Mouse (Mus musculus) midbrain, embryonic 15.5 days (tissue): ENCODE measurements around the gene Slc35f5. TPM values are rescaled to one million over a fixed set of nuclear protein-coding genes. Genes with fewer than 3 reads are reported as not detected.
"Not testable (repeated sequence)": the region's sequence is repeated elsewhere in the genome, so short reads cannot be mapped to it uniquely, and the experiment has no call there.

ENCODE experiments used
- ATAC-seq: fragments of 200-750 bp; cut with Nextera tagmentation; replicated peaks from 2 replicates; pipeline ENCODE4 v1.8.0; 2017; ENCODE audit warnings: moderate TSS enrichment
- H3K27ac ChIP-seq: fragments of 300-500 bp; sonication (generic); 2 replicates; pipeline ENCODE4 v1.5.1; 2015; ENCODE audit warnings: mild to moderate bottlenecking, inconsistent platforms
- H3K27me3 ChIP-seq: fragments of 300-500 bp; sonication (generic); replicated peaks from 2 replicates; pipeline ENCODE4 v1.6.1; 2015; ENCODE audit warnings: inconsistent platforms
- H3K36me3 ChIP-seq: fragments of 300-500 bp; sonication (generic); replicated peaks from 2 replicates; pipeline ENCODE4 v1.6.1; 2015; ENCODE audit warnings: inconsistent platforms
- H3K4me1 ChIP-seq: fragments of 300-500 bp; sonication (generic); 2 replicates; pipeline ENCODE4 v1.6.1; 2015; ENCODE audit warnings: inconsistent platforms
- H3K4me2 ChIP-seq: fragments of 300-500 bp; sonication (generic); 2 replicates; pipeline ENCODE4 v1.6.1; 2015; ENCODE audit warnings: inconsistent platforms, mild to moderate bottlenecking, moderate library complexity
- H3K4me3 ChIP-seq: fragments of 300-500 bp; sonication (generic); 2 replicates; pipeline ENCODE4 v1.5.1; 2015; ENCODE audit warnings: mild to moderate bottlenecking, inconsistent platforms
- H3K9ac ChIP-seq: fragments of 300-500 bp; sonication (generic); 2 replicates; pipeline ENCODE4 v1.6.1; 2015; ENCODE audit warnings: mild to moderate bottlenecking, inconsistent platforms
- H3K9me3 ChIP-seq: fragments of 300-500 bp; sonication (generic); 2 replicates; pipeline ENCODE4 v1.6.1; 2016; ENCODE audit warnings: inconsistent platforms
- WGBS: fragments of 180-500 bp; shearing (Covaris S2); methylation state at CpG from one replicate; pipeline ENCODE4 v1.1.7; 2015; ENCODE audit warnings: mixed read lengths; 5-methylcytosine and 5-hydroxymethylcytosine counted together
- polyA plus RNA-seq: library from polyadenylated mRNA; unstranded; fragments of >200 nt; fragmentation: Nextera tagmentation; extraction: Ambion mirVana; gene quantifications from 2 replicates; pipeline ENCODE4 v1.2.1, GENCODE M21; 2015

The Slc35f5 gene
- polyA plus RNA-seq, result 33.7 and 35.2 TPM in 2 replicates

DNA sequence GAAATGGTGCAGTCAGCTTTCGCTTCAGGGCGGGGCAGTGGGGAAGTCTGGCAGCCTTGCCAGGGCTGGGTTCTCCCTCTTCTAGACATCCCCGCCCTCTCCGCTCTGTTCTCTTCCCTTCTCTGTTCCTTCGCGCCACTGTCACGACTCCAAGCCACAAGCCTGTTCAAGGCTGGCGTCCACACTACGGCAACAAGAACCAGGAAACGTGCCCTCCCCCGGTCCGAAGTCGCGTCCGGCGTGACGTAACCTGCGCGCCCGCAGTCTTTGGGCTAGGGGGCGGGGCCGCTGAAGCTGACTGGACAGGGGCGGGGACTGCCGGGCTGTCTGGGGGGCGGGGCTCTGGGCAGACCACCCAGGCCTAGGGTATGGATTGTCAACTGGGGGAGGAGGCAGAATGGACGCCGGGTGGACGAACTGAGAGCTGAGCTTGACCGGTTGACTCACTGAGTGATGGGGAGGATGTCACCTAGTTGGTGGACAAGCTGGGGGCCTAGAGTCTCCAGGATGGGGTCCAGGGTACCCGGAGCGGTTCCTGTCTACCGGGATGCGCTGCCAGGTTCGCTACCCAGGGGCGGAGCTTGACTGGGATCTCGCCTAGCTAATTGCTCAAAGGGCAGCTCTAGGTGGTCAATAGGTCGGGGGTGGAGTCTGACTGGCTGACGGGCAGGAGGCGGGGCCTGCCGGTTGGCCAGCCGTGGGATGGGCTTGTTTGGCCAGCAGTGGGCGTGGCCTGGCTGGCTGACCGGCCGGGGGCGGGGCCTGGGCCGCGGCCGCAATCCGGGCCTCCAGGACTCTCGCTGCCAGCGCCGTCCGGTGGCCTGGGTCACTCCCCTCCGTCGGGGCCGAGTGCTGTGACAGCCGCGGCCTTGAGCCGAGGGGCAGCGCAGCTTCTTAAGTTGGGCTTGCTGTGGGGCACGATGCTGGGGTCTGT, at the start of gene Slc35f5:
TSS of gene Slc35f5 (plus strand) at position 337 of the 934 bp plus-strand sequence.
- peak; percentile 96 for ATAC-seq
- Histone ChIP-seq H3K4me3 (peak within 1 kb of the TSS; percentile 69), H3K27ac (peak within 1 kb of the TSS; percentile 87), H3K36me3 (no peaks in the 10 kb centered on the region), H3K4me2 (peak within 1 kb of the TSS; percentile 69), H3K27me3 (no peaks in the 10 kb centered on the region), H3K4me1 (peaks cover 19% of the 10 kb centered on the region), H3K9ac (peak within 1 kb of the TSS; percentile 77), H3K9me3 (no peaks in the 10 kb centered on the region)
- under 1% methylated on average over 61 of the region's 61 CpGs for WGBS

DNA sequence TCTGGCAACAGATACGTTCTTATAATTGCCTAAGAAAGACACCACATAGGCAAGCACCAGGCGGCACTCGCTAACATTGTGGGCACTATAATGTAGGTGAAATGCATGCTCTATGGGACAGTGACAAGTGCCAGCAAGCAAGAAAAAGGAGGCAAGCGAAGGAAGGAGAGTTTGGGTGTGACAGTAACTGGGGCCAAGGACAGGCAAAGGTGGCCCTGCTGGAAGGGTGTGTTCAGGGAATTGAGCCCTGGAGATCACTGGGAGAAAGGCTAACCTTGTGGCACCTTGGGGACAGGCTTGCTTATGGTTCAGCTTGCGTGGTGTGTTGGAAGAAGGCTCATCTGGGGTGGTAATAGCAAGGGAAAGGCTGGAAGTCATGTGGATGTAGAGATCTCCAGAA, 45.7 kb upstream of the Slc35f5 start:
- no peak for ATAC-seq
- no peak overlapping the region for H3K4me3 ChIP-seq

DNA sequence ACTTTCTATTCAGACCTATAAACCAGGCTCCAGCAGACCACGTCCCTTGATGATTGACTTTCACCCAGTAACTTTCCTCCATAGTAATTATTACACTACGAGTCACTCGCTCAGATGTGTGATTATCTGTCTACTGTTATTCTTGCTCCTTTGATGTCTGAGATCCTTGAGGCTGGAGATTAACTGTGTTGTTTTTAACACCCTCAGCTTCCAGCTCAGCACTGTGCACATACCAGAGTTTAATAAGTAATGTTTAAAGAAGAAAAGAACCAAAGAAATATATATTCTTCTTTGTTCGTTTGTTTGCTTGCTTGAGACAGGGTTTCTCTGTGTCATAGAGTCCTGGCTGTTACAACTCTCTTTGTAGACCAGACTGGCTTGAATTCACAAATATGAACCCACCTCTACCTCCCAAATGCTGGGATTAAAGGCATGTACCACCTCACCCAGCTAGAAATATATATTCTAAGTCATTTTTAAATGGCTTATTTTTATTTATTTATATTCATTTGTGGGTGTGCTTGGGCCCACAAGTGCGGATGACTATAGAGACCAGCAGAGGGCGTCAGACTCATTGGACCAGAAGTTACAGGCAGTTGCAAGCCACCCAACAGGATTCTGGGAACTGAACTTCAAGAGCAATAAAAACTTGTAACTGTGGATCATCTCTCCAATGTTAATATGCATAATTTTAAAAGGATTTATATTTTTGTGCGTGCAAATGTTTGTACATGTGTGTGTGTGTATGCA, 43.3 kb upstream of the Slc35f5 start:
- Histone ChIP-seq H3K36me3 (no peaks in the 10 kb centered on the region), H3K27me3 (no peaks in the 10 kb centered on the region), H3K9me3 (no peaks in the 10 kb centered on the region), H3K9ac (no peak overlapping the region), H3K27ac (no peak overlapping the region), H3K4me2 (no peak overlapping the region), H3K4me3 (no peak overlapping the region), H3K4me1 (no peaks in the 10 kb centered on the region)
- 72% methylated on average over 7 of the region's 7 CpGs for WGBS
- no peak for ATAC-seq

More for the DNA sequence above, 45.7 kb upstream of the Slc35f5 start:
- H3K27ac ChIP-seq, result no peak overlapping the region
- no peaks in the 10 kb centered on the region for H3K9me3 ChIP-seq
- no peaks in the 10 kb centered on the region for H3K4me1 ChIP-seq
- H3K9ac ChIP-seq, result no peak overlapping the region
- H3K27me3 ChIP-seq, result no peaks in the 10 kb centered on the region
- H3K4me2 ChIP-seq, result no peak overlapping the region
- H3K36me3 ChIP-seq, result no peaks in the 10 kb centered on the region
- WGBS, result 86% methylated on average over 5 of the region's 5 CpGs

DNA sequence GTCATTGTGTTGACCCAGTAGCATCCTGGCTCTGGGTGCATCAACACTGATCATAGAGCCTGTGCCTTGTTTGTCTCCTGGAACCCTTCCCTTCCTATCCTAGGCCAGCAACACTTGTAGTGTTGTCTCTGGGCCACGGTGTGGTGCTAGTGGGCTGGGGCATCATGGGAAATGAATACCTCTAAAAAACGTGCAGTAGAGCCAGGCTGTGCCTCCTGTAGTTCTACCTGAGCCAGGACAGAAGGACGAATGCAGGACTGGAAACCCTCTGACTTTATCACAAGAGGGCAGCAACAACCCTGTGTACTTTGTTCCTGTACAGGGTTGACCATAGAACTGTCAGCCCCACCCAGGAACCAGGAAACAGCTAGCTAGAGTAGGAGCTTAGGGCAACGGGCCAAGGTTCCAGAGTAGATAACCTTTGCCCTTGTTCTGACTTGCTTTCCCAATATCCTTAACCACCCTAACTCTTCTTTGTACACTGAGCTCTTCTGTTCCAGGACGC, 41.2 kb upstream of the Slc35f5 start:
- H3K27me3 ChIP-seq, result no peaks in the 10 kb centered on the region
- no peak overlapping the region for H3K4me2 ChIP-seq
- no peak overlapping the region for H3K9ac ChIP-seq
- H3K4me3 ChIP-seq, result no peak overlapping the region
- H3K36me3 ChIP-seq, result no peaks in the 10 kb centered on the region
- H3K9me3 ChIP-seq, result no peaks in the 10 kb centered on the region
- WGBS, result 72% methylated on average over 5 of the region's 5 CpGs
- H3K4me1 ChIP-seq, result no peaks in the 10 kb centered on the region
- H3K27ac ChIP-seq, result no peak overlapping the region
- ATAC-seq, result no peak

DNA sequence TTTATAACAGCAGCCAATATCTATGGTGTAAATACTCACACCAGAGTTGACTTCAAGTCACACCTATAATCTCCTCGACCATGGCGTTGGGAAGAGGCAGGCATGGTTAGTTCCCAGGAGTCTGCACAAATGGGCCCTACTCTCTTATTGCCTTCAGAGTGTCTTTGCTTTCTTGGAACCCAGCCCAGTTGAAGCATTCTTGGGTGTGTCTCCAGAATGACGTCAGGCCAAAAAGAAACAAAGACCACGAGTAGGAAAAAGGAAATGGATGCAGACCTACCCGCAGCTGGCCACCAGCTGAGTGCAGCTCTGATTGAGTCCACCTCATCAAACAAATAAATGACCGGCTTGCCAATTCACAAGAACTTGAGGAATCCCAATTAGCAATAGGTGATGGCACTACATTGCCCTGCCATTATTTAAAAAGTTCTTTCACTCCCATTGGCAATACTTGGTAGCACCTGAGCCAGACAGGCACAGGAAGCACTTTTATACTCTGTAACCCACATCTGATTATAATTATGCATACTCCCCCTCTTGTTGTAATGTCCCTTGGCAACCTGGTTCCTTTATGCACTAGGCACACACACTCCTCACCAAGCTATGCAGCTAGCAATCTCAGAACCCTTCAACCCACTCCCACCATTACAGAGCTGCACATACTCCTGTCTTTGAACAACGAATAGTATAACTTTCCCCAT, 34.3 kb upstream of the Slc35f5 start:
- no peak overlapping the region for H3K4me3 ChIP-seq
- H3K4me2 ChIP-seq, result no peak overlapping the region
- no peaks in the 10 kb centered on the region for H3K9me3 ChIP-seq
- WGBS, result 72% methylated on average over 7 of the region's 7 CpGs
- no peak overlapping the region for H3K27ac ChIP-seq
- ATAC-seq, result no peak
- no peaks in the 10 kb centered on the region for H3K27me3 ChIP-seq
- no peaks in the 10 kb centered on the region for H3K4me1 ChIP-seq
- no peak overlapping the region for H3K9ac ChIP-seq
- no peaks in the 10 kb centered on the region for H3K36me3 ChIP-seq

DNA sequence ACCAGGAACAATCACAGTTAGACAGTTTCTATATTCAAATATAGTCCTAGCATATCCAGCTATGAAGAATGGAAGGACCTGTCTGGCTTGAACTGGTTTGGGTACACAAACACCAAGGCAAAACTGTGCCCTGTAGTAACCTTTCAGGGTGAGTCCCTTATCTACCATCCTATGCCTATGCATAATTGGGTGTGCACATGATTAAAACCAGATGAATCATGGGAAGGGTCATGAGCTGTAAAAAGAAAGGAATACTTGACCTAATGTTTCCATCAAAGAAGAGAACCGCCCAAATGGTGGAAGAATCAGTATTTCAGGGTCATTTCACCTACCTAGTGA, 33.8 kb upstream of the Slc35f5 start:
- WGBS, result 96% methylated on average over 1 of the region's 1 CpGs
- Histone ChIP-seq H3K27me3 (no peaks in the 10 kb centered on the region), H3K4me3 (no peak overlapping the region), H3K9me3 (no peaks in the 10 kb centered on the region), H3K27ac (no peak overlapping the region), H3K9ac (no peak overlapping the region), H3K4me1 (no peaks in the 10 kb centered on the region), H3K36me3 (no peaks in the 10 kb centered on the region), H3K4me2 (no peak overlapping the region)
- no peak for ATAC-seq

DNA sequence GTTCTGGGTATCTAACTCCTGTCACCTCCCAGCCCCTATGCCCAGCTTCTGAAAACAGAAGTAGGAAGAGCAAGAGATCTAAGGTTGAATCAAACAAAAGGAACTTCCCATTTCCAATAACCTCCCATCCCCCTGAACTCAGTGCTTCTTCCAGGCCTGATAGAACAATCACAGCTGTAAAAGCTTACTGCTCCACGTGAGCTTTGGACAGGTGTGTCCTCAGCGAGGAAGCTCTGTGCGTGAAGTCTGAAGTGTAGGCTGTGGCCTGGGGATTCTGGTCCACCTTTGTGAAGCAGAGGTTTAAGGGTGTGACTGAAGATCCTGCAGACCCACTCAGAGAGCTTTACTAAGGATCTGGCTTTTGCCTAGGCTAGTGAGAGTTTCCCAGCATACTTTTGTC, 33.0 kb upstream of the Slc35f5 start:
- Histone ChIP-seq H3K4me1 (no peaks in the 10 kb centered on the region), H3K4me3 (no peak overlapping the region), H3K9ac (no peak overlapping the region), H3K27ac (no peak overlapping the region), H3K27me3 (no peaks in the 10 kb centered on the region), H3K36me3 (no peaks in the 10 kb centered on the region), H3K9me3 (no peaks in the 10 kb centered on the region), H3K4me2 (no peak overlapping the region)
- WGBS, result 83% methylated on average over 3 of the region's 3 CpGs
- no peak for ATAC-seq

DNA sequence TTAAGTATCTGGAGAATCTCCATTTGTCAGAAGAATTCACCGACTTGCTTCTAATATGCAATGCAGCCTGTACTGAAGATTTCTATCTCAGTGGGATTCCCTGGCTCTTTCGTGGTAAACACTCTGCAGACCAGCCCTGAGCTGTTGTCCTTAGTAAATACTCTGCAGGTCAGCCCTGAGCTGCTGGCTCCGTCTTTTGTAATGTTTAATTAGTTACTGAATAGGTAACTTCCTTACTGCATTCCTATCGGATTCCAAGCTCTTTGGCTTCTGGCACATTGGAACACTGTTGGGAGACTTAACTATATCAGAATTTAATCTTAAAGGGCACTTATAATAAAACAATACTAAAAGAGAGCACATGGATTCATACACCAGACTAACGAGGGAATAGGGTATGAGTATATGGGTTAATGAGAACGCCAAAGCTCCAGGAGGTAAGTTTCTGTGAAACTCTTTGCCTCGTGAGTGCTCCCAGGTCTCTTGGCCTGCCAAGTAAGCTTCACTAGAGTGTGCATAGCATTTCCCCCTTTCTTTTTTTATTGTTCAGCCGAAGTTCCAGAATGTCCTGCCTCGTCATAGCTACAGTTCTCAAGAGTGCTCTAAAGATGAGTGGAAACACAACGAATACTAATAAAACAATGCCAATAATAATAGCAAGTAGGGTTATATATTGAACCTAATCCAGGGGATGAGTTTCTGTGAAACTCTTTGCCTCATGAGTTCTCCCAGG, 27.0 kb upstream of the Slc35f5 start:
- not testable (repeated sequence) for H3K4me2 ChIP-seq, H3K9me3 ChIP-seq, H3K4me3 ChIP-seq, ATAC-seq, H3K36me3 ChIP-seq, H3K27me3 ChIP-seq, H3K9ac ChIP-seq, H3K27ac ChIP-seq, H3K4me1 ChIP-seq
- WGBS, result 68% methylated on average over 10 of the region's 10 CpGs

DNA sequence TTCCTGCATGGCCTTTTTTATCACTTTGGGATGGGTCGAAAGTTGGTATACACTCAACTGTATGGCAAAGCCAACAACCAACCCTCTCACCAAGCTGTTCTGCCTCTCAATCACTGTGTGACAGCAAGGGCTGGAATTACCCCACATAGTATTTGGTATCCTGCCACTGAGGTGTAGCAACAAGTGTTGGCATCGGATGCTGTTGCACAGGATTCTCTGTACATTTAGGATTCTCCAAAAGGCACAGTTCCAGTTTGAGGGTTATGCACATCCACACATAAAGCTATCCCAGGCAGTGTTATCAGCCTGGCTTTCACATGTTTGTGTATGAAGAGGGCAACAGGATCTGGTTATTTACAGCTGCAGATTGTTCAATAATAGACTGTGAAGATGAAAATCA, 23.3 kb upstream of the Slc35f5 start:
- WGBS, result 89% methylated on average over 2 of the region's 2 CpGs
- H3K27ac ChIP-seq, result no peak overlapping the region

DNA sequence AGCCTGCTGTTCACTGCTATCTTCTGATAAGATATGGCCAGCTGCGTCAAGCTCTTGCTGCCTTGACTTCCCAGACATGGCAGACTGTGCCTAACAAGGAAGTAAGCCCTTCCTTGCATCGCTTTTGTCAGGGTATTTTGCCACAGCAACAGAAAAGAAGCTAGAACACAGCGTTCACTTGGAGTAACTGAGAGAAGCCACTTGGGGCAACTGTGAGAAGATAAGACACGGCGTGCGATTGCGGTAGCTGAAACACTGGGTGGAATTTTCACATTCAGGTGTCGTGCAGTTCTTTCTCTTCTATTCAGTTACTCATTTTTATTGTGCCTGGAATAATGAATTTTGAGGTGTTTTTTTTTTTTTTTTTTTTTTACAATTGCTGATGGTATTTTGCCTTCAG, 22.6 kb upstream of the Slc35f5 start:
- Histone ChIP-seq H3K27ac (no peak overlapping the region), H3K4me3 (no peak overlapping the region), H3K9ac (no peak overlapping the region), H3K4me1 (no peaks in the 10 kb centered on the region), H3K27me3 (no peaks in the 10 kb centered on the region), H3K36me3 (no peaks in the 10 kb centered on the region), H3K9me3 (no peaks in the 10 kb centered on the region), H3K4me2 (no peak overlapping the region)
- no peak for ATAC-seq
- WGBS, result 78% methylated on average over 8 of the region's 8 CpGs

More for the DNA sequence above, 23.3 kb upstream of the Slc35f5 start:
- Histone ChIP-seq H3K27me3 (no peaks in the 10 kb centered on the region), H3K4me2 (no peak overlapping the region), H3K9ac (no peak overlapping the region), H3K4me3 (no peak overlapping the region), H3K9me3 (no peaks in the 10 kb centered on the region), H3K4me1 (no peaks in the 10 kb centered on the region), H3K36me3 (no peaks in the 10 kb centered on the region)
- ATAC-seq, result no peak

DNA sequence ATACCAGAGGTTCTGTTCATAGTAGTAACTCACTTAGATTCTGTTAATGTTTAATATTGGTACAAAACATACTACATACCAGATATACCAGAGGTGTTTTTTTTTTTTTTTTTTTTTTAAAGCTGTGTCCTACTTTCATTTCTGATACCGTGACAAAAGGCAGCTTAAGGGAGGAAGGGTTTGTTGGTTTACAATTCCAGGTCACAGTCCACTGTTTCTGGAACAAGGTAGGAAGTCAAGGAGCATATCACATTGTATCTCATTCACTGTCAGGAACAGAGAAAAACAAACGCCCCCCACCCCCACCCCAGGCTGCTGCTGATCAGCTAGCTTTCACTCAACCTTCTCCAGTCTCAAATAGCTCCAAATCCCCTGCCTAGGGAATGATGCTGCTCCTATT, 21.1 kb upstream of the Slc35f5 start:
- 72% methylated on average over 2 of the region's 2 CpGs for WGBS
- H3K27ac ChIP-seq, result no peak overlapping the region

More for the DNA sequence above, 21.1 kb upstream of the Slc35f5 start:
- Histone ChIP-seq H3K9ac (no peak overlapping the region), H3K36me3 (no peaks in the 10 kb centered on the region), H3K4me3 (no peak overlapping the region), H3K27me3 (no peaks in the 10 kb centered on the region), H3K9me3 (no peaks in the 10 kb centered on the region), H3K4me1 (no peaks in the 10 kb centered on the region), H3K4me2 (no peak overlapping the region)
- no peak for ATAC-seq
